Mouse (Mus musculus): Measurements from ENCODE around the gene D130043K22Rik. TPM values are rescaled to one million over a fixed set of nuclear protein-coding genes. Genes with fewer than 3 reads are reported as not detected.

D130043K22Rik gene
- total RNA-seq (2023) = not detected

DNA sequence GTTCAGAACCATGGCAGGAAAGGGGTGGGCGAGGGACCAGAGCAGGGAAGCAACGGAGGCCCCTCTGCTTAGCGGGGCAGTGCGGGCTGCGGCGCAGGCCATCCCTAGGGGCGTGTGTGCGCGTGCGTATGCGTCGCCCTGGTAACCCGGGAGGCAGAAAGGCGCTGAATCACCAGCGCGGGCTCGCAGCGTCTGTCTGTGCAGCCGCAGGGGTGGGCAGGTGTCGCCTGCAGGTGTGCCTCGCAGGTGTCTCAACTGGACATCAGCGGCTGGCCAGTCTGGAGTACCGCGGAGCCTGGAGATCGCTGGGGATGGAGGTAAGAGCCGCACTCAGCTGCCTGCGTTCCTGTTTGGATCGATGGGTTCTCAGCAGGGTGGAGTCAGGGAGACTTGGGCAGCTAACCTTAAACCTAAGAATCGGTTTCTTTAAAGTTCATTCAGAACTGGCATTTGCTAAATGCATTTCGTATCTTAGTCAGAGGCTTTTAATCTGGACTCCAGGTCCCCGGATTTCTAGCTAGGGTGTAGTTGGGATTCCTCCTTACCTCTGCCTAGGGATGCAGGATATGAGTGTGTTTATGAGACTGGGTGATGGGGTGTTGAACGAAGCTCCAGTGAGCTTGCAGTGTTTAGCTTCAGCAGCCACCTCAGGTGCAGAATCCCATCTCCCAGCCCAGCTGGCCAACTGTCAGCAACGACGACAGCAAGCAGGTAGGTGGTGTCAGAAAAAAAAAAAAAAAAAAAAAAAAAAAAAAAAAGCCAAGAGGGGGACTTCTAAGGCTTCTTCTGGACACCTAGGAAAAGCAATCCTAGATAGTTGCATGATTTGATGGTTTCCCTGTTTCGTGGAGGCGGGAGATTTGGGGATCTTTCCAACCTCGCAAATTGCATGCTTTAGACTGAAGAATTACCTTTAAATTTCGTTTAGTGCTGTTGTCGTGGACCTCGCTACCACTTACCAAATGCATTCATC, at the start of gene D130043K22Rik:
D130043K22Rik (plus strand) TSS at position 153 of the 973 bp plus-strand sequence.

DNA sequence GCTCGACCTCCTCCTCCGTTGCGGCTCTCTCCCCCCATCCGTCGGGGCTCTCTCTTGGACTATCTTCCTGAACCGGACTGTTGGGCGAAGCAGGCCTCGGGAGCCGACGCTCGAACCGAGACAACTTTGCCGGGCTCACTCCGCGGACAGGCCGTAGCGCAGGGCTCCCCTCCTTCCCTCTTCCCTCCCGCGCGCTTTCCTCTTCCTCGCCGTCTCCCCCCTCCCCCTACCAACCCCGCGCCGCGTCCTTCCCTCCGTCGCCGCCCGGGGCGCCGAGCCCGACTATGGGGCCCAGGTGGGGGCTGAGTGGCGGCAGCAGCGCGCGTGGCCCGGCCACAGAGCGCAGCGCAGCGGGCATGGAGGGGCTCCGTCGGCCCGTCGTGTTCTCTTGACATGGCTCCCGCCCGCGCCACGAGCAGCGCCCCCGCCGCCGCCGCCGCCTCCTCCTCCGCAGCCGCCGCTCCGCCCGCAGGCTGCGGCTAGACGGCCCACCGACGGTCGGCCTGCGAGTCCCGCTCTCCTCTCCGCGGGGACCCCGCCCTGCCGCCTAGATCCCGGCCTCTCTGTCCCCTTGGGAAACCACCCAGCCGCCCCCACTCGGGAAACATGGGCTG, 43.5 kb upstream of the D130043K22Rik start, which contains the start of gene BC005537:
BC005537 (plus strand) TSS at position 350 of the 614 bp plus-strand sequence.

GRCm38 (mm10) chr13:24831353-24832130, 13.4 kb upstream of the D130043K22Rik start, which contains the start of the genes Acot13 and Tdp2:
Acot13 (minus strand) TSS chr13:24831540.
Tdp2 (plus strand) TSS chr13:24831679.

DNA sequence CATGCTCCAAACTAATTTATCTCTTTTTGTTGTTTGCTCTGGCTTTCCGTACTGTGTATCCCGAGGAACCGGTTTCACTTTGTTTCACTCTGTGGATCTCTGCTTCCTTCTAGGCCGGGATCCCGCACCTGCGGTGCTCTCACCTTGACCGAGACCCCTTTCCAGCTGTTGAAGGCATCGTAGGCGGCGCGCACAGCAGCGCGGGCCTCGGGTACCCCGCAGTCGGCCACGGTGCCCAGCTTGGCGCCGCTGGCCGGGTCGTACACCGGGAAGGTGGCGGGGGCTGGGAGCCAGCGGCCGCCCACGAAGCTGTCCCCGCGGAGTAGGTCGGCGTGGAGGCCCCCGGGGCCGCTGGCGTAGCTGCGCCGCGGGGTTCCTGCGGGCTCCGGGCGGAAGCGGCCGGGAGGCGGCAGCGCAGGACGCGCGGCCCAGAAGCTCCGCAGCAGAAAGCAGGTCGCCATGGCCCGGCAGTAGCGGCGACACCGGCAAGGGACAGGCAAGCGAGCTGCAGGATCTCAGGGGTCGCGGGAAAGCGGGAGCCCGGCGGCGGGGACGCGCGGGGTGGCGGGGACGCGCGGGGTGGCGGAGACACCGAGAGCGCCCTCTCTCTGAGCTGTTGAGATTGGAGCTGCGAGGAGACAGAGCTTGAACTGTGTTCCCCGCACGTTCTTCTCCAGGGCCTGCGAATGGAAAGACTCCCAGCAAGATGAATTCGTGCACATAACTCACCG, 92.3 kb downstream of the D130043K22Rik start, which contains the start of gene Aldh5a1:
Aldh5a1 (minus strand) TSS at position 554 of the 731 bp plus-strand sequence.

DNA sequence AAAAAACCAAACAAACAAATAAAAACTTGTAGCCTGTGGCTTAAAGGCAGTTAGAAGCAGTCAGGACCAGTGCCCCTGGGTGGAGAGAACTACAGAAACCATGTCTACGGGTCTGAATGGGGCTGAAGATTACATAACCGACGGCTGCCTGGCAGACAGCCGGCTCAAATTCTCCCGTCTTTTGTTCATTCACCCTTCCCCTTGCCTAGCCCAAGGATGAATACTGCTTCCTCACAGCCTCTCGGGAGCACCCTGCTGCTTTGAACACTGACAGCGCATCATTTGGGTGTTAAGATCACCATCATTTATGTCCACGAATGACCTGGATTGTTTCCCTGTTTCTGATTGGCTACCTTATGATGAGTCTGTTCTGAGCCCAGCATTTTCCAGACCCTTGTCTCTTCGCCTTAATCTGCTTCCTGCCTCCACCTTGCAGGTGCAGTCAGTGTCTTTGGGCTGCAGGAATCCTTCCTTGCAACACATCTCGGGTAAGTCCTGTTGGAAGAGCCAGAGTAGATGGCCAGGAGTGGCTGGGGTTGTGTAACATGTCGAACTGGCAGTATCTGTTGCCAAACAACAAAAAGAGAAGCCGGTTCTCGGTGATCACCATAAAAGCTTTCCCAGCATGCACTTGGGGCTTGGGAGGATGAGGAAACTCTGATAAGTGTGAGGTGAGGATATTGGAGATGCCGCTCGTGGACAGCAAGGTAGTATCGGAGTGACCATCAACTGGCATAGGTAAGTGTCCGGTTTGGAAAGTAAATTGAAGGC, 97.8 kb downstream of the D130043K22Rik start, which contains the start of gene Gpld1:
Gpld1 (plus strand) TSS at position 641 of the 771 bp plus-strand sequence.

Other genes with a start within 250 kb of the D130043K22Rik start
- 2.6 TPM for gene Armh2, start 103.9 kb upstream of the D130043K22Rik start, total RNA-seq (2023)
- 4.8 TPM for gene Gmnn, start 83.2 kb upstream of the D130043K22Rik start, total RNA-seq (2023)
- gene BC005537, start 43.5 kb upstream of the D130043K22Rik start, total RNA-seq (2023) = 179 TPM
- gene Acot13, start 13.6 kb upstream of the D130043K22Rik start, total RNA-seq (2023) = 20.6 TPM
- gene Tdp2, start 13.5 kb upstream of the D130043K22Rik start, total RNA-seq (2023) = 85.5 TPM
- gene Aldh5a1, start 92.5 kb downstream of the D130043K22Rik start, total RNA-seq (2023) = 1.6 TPM
- gene Gpld1, start 98.0 kb downstream of the D130043K22Rik start, total RNA-seq (2023) = not detected
- gene Mrs2, start 175.2 kb downstream of the D130043K22Rik start, total RNA-seq (2023) = 44.9 TPM
- 0.24 TPM for gene Dcdc2a, start 210.9 kb downstream of the D130043K22Rik start, total RNA-seq (2023)